Mouse (Mus musculus): ENCODE results near the gene Pfdn6.
A peak's percentile ranks its signal among the peaks of the same experiment; 100 is the strongest.
"Not testable (repeated sequence)": the region's sequence is repeated elsewhere in the genome, so short reads cannot be mapped to it uniquely, and the experiment has no call there.

Pfdn6 gene

GRCm38 (mm10) chr17:33940206-33940805, at the start of gene Pfdn6, which contains the start of gene Wdr46:
Gene Pfdn6 (minus strand): TSS chr17:33940343.
Gene Wdr46 (plus strand): TSS chr17:33940660.
- peak; percentile 95 for DNase-seq (ENCODE audit: low read depth, low spot score)

- not testable (repeated sequence) for DNase-seq (ENCODE audit: low read depth, low spot score)
Measured at GRCm38 (mm10) chr17:33982136-33982535, 42.0 kb upstream of the Pfdn6 start.

GRCm38 (mm10) chr17:33981192-33981909, 41.2 kb upstream of the Pfdn6 start:
- DNase-seq (ENCODE audit: low read depth, low spot score): not testable (repeated sequence)

- DNase-seq (ENCODE audit: low read depth, low spot score): no peak
Measured at GRCm38 (mm10) chr17:33980181-33981035, 40.3 kb upstream of the Pfdn6 start.

- no peak for DNase-seq (ENCODE audit: low read depth, low spot score)
Measured at GRCm38 (mm10) chr17:33979512-33980050, 39.4 kb upstream of the Pfdn6 start.

- peak; percentile 97 for DNase-seq (ENCODE audit: low read depth, low spot score)
Measured at GRCm38 (mm10) chr17:33978631-33979031, 38.5 kb upstream of the Pfdn6 start.

GRCm38 (mm10) chr17:33977861-33978557, 37.9 kb upstream of the Pfdn6 start:
- DNase-seq (ENCODE audit: low read depth, low spot score): peak; percentile 31

GRCm38 (mm10) chr17:33973572-33973971, 33.4 kb upstream of the Pfdn6 start:
- DNase-seq (ENCODE audit: low read depth, low spot score): no peak

- DNase-seq (ENCODE audit: low read depth, low spot score): peak; percentile 49
Measured at GRCm38 (mm10) chr17:33972691-33973090, 32.5 kb upstream of the Pfdn6 start.

GRCm38 (mm10) chr17:33969394-33969793, 29.3 kb upstream of the Pfdn6 start:
- peak; percentile 34 for DNase-seq (ENCODE audit: low read depth, low spot score)

GRCm38 (mm10) chr17:33968927-33969326, 28.8 kb upstream of the Pfdn6 start:
- DNase-seq (ENCODE audit: low read depth, low spot score): peak; percentile 86

- DNase-seq (ENCODE audit: low read depth, low spot score): peak; percentile 70
Measured at GRCm38 (mm10) chr17:33968489-33968888, 28.3 kb upstream of the Pfdn6 start.

GRCm38 (mm10) chr17:33965846-33966550, 25.9 kb upstream of the Pfdn6 start:
- no peak for DNase-seq (ENCODE audit: low read depth, low spot score)

GRCm38 (mm10) chr17:33965082-33965845, 25.1 kb upstream of the Pfdn6 start:
- no peak for DNase-seq (ENCODE audit: low read depth, low spot score)

- DNase-seq (ENCODE audit: low read depth, low spot score): no peak
Measured at GRCm38 (mm10) chr17:33962876-33963275, 22.7 kb upstream of the Pfdn6 start.

- DNase-seq (ENCODE audit: low read depth, low spot score): no peak
Measured at GRCm38 (mm10) chr17:33959948-33960347, 19.8 kb upstream of the Pfdn6 start.

GRCm38 (mm10) chr17:33959135-33959534, 19.0 kb upstream of the Pfdn6 start:
- DNase-seq (ENCODE audit: low read depth, low spot score): no peak

GRCm38 (mm10) chr17:33958451-33958850, 18.3 kb upstream of the Pfdn6 start:
- no peak for DNase-seq (ENCODE audit: low read depth, low spot score)

- DNase-seq (ENCODE audit: low read depth, low spot score): no peak
Measured at GRCm38 (mm10) chr17:33957493-33957892, 17.4 kb upstream of the Pfdn6 start.

- no peak for DNase-seq (ENCODE audit: low read depth, low spot score)
Measured at GRCm38 (mm10) chr17:33956336-33956735, 16.2 kb upstream of the Pfdn6 start.

All from A20 (cell line).